Mouse (Mus musculus) telencephalon, adult 2 months (tissue): Measurements from ENCODE around the gene Insrr.

Experiments
- DNase-seq: peaks from one replicate; pipeline ENCODE4 v3.0.0-alpha.2; 2011; ENCODE audit warnings: low read depth, low spot score

Insrr gene

GRCm38 (mm10) chr3:87796736-87797334 is at the start of gene Insrr:
TSS of gene Insrr (plus strand) at chr3:87796951.
- DNase-seq: no peak

- no peak for DNase-seq
These were observed 48.3 kb upstream of the Insrr start, which contains the start of gene Lrrc71 for GRCm38 (mm10) chr3:87748431-87748830. TSS of gene Lrrc71 (minus strand) at chr3:87748625.

GRCm38 (mm10) chr3:87749036-87749435 is 47.7 kb upstream of the Insrr start:
- DNase-seq: no peak

GRCm38 (mm10) chr3:87749977-87750376 is 46.8 kb upstream of the Insrr start:
- DNase-seq: no peak

GRCm38 (mm10) chr3:87752567-87752966 is 44.2 kb upstream of the Insrr start:
- DNase-seq: no peak

- no peak for DNase-seq
These were observed 42.9 kb upstream of the Insrr start for GRCm38 (mm10) chr3:87753829-87754228.

- DNase-seq: no peak
These were observed 40.8 kb upstream of the Insrr start for GRCm38 (mm10) chr3:87755964-87756363.

- no peak for DNase-seq
These were observed 40.3 kb upstream of the Insrr start for GRCm38 (mm10) chr3:87756488-87756887.

- DNase-seq: no peak
These were observed 38.1 kb upstream of the Insrr start for GRCm38 (mm10) chr3:87758641-87759040.

GRCm38 (mm10) chr3:87761408-87762375 is 35.1 kb upstream of the Insrr start:
- no peak for DNase-seq

GRCm38 (mm10) chr3:87763202-87763601 is 33.5 kb upstream of the Insrr start:
- DNase-seq: no peak

- peak; percentile 77 for DNase-seq
These were observed 33.0 kb upstream of the Insrr start for GRCm38 (mm10) chr3:87763683-87764289.

GRCm38 (mm10) chr3:87764506-87764905 is 32.2 kb upstream of the Insrr start:
- no peak for DNase-seq

- no peak for DNase-seq
These were observed 31.7 kb upstream of the Insrr start for GRCm38 (mm10) chr3:87765091-87765490.

- DNase-seq: no peak
These were observed 31.0 kb upstream of the Insrr start for GRCm38 (mm10) chr3:87765631-87766283.

- DNase-seq: no peak
These were observed 30.5 kb upstream of the Insrr start for GRCm38 (mm10) chr3:87766284-87766667.

GRCm38 (mm10) chr3:87767764-87768163 is 29.0 kb upstream of the Insrr start:
- no peak for DNase-seq

- no peak for DNase-seq
These were observed 28.3 kb upstream of the Insrr start for GRCm38 (mm10) chr3:87768431-87768830.

- DNase-seq: no peak
These were observed 27.9 kb upstream of the Insrr start for GRCm38 (mm10) chr3:87768844-87769243.

- DNase-seq: no peak
These were observed 27.2 kb upstream of the Insrr start for GRCm38 (mm10) chr3:87769506-87769905.

GRCm38 (mm10) chr3:87770280-87770679 is 26.5 kb upstream of the Insrr start:
- no peak for DNase-seq

GRCm38 (mm10) chr3:87771088-87771487 is 25.7 kb upstream of the Insrr start:
- no peak for DNase-seq
